Mouse (Mus musculus) neutrophil, adult 5-6 weeks (primary cell): ENCODE measurements around the gene Ralgapa1. TPM values are rescaled to one million over a fixed set of nuclear protein-coding genes. Genes with fewer than 3 reads are reported as not detected.
"Not testable (repeated sequence)": the region's sequence is repeated elsewhere in the genome, so short reads cannot be mapped to it uniquely, and the experiment has no call there.

Experiments
- ATAC-seq: fragments of 151-379, 151-347 bp; 2 replicates; pipeline ENCODE4 v1.8.0; 2017; ENCODE audit warnings: mild to moderate bottlenecking, moderate TSS enrichment; ENCODE audit not compliant: insufficient number of reproducible peaks, poor library complexity, low FRiP score, severe bottlenecking; ENCODE audit errors: extremely low read depth
- total RNA-seq: library from RNA; stranded (forward); fragments of 200-1000 nt; gene quantifications from 2 replicates; pipeline ENCODE4 v1.2.3, GENCODE M21; 2017

The Ralgapa1 gene
- total RNA-seq, 1 experiment from 2014 or later = 79.3 TPM

DNA sequence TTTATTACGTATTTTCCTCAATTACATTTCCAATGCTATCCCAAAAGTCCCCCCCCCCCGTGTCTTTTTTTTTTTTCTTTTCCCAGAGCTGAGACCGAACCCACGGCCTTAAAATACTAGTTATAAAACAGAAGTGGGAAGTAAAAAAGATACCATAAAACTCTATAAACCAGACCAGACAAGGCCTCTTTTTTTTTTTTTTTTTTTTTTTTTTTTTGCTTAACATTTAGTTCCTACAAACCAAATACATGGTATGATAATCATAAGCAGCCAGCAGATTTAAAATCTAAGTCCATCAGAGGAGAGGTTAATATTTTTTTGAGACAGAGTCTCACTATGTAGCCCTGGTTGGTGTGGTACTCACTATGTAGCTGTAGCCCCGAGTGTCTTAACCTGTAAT, 4.5 kb downstream of the Ralgapa1 start:
- no peak for ATAC-seq

GRCm38 (mm10) chr12:55805035-55805434, 15.9 kb downstream of the Ralgapa1 start:
- no peak for ATAC-seq

DNA sequence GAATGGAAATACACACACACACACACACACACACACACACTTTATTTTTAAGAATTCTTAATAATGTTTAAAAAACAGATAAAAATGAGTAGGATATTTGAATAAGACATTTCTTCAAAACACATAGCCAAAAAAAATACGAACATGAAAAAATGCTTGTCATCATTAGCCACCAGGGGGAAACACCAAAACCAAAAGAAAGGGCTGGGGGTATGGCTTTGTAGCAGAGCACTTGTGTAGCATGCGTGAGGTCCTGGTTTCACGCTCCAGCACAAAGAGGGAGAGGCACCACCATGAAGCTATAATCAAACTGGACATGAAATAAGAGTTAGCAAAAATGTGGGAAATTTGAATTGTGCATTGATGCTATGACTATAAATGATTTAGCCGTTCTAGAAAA, 19.8 kb downstream of the Ralgapa1 start:
- no peak for ATAC-seq

GRCm38 (mm10) chr12:55800144-55800543, 20.8 kb downstream of the Ralgapa1 start:
- no peak for ATAC-seq

- ATAC-seq = no peak
Observed at GRCm38 (mm10) chr12:55798745-55799144, 22.2 kb downstream of the Ralgapa1 start.

DNA sequence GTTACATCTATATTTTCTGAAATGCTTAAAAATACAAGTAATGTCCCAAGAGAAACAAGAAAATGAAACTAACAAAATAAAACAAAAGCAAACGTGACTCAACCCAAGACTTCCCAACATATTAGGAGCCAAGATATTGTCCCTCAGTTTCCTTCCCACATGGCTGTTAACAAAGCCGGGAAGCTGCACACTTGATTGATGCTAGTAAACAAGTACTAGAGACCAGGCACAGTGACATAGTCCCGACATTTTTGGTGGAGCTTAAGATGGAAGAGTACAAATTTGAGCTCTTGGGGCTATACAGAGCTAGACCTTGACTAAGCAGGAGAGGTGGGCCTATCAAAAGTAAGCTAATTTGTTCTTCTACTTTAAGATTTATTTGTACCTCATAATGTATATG, 23.9 kb downstream of the Ralgapa1 start:
- ATAC-seq = no peak

- not testable (repeated sequence) for ATAC-seq
Observed at GRCm38 (mm10) chr12:55794485-55794884, 26.5 kb downstream of the Ralgapa1 start.

DNA sequence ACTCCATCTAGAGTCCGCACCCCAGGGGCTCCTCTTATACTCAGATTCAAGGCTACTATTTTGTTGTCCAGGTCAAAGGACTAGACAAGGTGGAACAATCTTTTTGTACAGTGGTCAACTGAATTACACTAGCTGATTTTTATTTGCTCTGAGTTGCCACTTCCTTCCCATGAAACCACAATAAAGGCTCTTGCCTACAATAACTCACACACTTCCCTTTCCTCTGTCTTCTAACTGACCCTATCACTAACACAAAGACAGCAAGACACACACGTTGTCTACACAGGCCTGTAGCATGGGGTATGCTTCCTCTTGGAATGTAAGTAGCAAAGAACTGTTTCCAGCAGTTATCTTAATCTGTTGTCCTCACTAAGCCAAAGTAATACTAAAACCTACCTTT, 35.7 kb downstream of the Ralgapa1 start:
- no peak for ATAC-seq

DNA sequence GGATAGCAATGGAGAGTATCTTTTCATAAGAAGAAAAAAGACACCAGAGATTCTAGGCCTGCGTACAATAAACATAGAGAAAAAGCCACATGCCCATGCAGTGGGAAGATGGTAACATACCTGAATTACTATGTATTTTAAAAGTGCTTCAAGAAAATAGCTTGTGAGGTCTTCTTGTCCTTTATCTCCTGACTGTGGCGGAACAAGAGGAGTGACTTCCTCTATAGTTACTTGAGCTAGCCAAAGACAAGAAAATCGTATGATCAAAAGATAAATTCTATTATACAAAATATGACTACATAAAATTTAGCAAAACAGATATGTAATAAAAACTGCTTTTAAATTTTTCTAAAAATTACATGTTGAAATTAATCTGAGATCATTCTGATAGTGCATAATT, 38.3 kb downstream of the Ralgapa1 start:
- no peak for ATAC-seq

- ATAC-seq = peak; percentile 39; the same call in 1 of the 2 replicates
Observed at GRCm38 (mm10) chr12:55778301-55778700, 42.7 kb downstream of the Ralgapa1 start.

GRCm38 (mm10) chr12:55777356-55777755, 43.6 kb downstream of the Ralgapa1 start:
- ATAC-seq = no peak

DNA sequence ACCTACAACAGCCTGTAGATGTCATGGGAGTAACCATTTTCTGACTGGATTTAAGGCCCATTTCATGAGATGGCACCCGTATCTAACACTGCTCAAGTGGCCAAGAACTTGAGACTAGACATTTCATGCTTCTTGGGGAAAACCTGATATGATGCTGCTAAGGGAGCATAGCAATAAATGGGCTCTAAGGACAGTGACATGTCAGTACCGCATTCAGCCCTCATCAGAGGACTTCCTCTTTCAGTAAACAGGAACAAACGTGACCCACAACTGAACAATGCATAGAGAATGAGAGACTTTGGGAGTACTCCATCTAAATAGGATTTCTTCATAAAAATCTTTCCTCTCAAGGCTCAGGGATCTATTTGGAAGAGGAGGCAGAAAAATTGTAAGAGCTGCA, 46.7 kb downstream of the Ralgapa1 start:
- peak; percentile 71 for ATAC-seq

GRCm38 (mm10) chr12:55720319-55720718, 100.6 kb downstream of the Ralgapa1 start:
- ATAC-seq = 0 out of 2 replicates have a peak, but pooled peaks have one; percentile 16

GRCm38 (mm10) chr12:55705881-55706280, 115.1 kb downstream of the Ralgapa1 start:
- no peak for ATAC-seq

- no peak for ATAC-seq
Observed at GRCm38 (mm10) chr12:55666699-55667098, 154.3 kb downstream of the Ralgapa1 start.

DNA sequence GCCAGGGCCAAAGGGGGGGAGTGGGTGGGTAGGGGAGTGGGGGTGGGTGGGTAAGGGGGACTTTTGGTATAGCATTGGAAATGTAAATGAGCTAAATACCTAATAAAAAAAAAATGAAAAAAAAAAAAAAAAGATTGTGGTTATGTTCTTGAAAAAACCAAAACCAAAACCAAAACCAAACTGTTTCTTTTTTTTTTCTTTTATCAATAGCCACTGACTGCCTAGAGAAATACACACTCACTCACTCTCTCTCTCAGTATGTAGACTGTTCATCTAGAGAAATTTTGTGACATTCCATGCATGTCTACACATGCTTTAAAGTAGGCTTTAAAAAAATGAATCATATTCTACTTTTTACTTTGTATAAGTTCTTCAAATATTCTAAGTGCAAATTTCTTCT, 157.8 kb downstream of the Ralgapa1 start:
- not testable (repeated sequence) for ATAC-seq

DNA sequence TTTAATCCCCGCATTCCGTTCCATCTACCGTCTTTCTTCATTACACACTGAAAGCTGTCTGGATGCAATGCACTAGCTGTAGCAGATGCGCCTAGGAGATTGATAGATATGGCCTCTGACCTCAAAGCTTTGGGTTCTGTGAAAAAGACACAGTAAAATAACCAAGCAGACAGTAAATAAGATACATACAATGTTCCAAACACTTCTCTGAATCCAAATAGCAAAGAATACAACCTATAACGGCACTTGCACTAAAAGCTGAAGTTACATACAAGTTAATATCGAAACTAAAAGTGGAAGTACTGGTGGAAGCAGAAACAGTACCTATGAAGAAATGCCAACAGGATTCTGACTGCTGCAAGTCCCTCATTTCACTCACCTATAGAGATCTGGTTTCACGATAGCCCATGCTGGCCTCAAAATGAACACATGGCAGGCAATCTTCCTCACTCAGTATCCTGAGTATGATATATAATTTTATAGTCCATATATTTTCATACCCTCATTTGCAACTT, 172.9 kb downstream of the Ralgapa1 start:
- ATAC-seq = no peak

- ATAC-seq = no peak
Observed at GRCm38 (mm10) chr12:55626711-55627110, 194.3 kb downstream of the Ralgapa1 start.

DNA sequence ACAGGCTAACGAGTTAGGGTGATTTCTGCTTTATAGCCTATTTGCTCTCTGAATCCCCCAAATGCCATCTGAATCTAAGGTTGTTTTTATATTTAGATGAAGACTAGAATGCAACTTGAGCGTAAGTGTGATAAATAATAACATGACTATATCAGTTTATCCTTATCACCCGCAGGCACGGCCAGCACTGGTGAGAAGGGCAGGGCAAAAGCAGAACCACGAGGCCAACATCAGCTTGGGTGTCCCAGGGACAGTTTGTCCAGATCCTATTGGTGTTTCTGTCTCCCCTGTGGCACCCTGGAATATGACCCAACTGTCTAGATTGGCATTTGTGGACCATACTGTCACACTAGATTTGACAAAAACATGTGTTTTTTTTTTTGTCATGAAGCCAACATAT, 197.7 kb downstream of the Ralgapa1 start:
- no peak for ATAC-seq

- ATAC-seq = no peak
Observed at GRCm38 (mm10) chr12:55622615-55623245, 198.2 kb downstream of the Ralgapa1 start.

DNA sequence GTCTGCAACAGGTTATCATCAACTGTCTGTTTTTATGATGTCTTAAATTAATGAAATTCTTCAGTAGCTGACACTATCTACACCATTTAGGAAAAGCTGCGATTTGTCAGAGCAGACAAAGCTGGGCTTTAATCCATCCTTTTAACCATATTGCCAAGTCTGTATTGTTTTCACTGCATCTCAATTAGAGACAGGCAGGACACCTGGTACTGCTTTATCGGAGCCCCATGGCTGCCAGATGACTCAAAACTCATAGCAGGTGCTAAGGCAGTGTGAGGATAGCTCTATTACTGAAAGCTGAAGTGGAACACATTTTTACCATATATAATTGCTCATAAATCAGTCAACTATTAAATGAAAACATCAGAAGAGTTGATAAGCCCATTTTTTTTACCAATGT, 200.6 kb downstream of the Ralgapa1 start:
- ATAC-seq = no peak
